Mouse (Mus musculus): ENCODE measurements around the gene Med20.

- TF ChIP-seq CTCF (IDR thresholded peaks at IDR 0.05; ENCODE audit: insufficient read depth, low read depth, low read length) (no peak), POLR2A (IDR thresholded peaks at IDR 0.05; ENCODE audit: insufficient read depth, low read depth, low read length) (no peak)
These were observed 4.7 kb downstream of the Med20 start for GRCm38 (mm10) chr17:47616119-47616518.
